Mouse (Mus musculus) urinary bladder, adult 18-20 months (tissue): Measurements from ENCODE around the gene Gm17455.
A peak's percentile ranks its signal among the peaks of the same experiment; 100 is the strongest.

Source experiments
- DNase-seq, 2 experiments: peaks; one replicate each; pipeline ENCODE4 v3.0.0; 2022; ENCODE audit warnings: low spot score in 2 of 2, mixed read lengths in 2 of 2

The Gm17455 gene

GRCm38 (mm10) chr10:60399449-60399848, at the start of gene Gm17455:
Gene Gm17455, plus strand, starts transcription at chr10:60399726.
- DNase-seq, result no peak

DNA sequence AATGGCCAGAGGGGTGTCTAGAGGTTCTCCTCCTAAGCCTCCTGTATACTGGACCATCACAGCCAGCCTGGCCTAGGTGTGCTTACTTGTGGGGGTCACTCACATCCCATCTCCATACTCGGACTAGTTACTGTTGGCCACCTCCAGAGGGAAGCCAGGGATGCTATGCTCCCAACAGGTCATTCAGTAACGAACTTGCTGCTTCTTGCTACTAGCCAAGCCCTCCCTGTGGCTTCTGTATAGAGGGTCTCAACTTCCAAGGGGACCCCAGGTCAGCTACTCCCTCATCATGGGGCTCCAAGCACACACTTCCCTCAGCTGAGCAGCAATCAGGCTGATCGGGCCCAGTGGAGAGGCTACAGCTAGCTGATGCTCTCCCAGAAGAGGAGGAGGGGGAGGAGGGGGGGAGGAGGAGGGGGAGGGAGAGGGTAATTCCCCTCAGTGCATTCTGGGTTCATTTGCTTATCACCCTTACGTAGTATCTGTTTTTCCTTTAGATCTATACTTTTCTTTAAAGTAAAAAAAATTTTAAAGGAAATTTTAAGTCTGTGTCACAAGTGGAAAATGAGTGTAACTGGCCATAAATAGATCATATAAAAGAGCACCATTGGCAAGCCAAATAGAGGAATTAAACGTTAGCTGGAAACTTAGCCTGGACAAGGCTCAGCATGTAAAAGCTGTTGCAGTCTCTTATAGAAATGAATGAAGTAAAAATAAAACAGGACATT, 49.3 kb upstream of the Gm17455 start:
- no peak for DNase-seq

DNA sequence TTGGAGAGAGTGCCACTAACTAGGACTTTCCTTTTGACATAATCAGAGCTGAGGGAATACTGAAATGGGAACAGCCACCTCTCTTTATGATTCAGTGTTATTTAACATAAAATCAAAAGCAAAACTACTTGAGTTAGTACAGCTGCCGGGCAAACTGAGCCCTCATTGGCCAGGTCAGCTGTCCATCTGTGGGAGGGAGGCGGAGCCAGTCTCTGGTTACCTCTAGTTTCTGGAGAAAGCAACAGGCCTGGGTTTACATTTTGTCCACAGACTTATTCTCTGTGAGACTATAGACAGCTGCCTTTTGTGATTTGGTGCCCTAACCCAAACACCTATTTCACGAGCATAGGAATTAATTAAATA, 48.7 kb upstream of the Gm17455 start:
- peak; percentile 91 to 97 for DNase-seq

DNA sequence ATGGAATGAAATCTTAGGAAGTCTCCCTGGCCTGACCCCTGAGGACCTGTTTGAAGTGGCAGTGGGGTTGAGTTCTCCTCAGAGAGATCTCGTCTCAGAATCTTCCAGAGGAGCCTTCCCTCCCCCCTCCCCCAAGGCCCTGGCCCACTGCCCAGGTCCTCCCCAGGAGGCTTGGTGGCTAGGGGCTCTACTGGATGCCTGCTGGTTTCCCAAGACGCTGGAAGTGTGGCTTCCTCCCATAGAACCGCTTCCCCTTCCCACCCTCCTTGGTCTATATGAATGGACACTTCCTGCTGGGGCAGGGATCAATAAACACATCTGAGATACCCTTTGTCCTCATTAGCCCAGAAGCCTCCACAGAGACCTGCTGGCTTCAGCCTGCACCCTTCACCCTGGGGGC, 48.3 kb upstream of the Gm17455 start:
- no peak for DNase-seq

DNA sequence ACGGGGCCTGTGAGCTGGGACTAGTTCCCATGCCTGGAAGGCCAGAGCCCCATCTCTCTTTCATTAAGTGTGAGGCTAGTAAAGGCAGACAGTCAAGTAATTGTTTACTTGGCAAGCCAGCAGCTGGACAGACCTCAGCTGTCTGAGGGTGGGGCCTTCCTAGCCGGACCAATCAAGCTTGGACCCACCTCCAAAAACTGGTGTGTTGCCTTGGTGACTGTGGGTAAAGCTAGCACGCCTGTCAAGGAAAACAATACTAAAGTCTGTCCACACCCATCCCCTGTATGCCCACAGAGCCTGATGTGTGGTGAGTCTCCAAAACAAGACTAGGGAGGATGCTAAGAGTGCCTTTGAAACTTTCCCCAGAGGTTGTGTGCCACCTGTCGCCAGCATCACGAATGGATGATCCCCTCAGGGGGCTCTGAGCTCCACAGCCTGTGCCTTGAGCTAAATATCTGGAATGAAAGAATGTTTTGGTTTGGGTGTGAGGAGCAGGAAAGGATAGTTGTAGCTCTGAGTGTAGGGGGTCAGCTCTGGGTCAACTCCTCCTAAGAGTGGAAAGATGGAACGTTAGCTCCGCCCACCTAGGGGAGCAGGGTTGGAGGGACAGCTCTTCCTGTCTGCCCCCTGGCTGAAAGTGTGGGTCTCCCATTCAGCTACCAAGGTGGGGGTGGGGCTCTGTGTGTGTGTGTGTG, 47.6 kb upstream of the Gm17455 start:
- DNase-seq, result peak; percentile 52 to 82

GRCm38 (mm10) chr10:60353241-60354002, 46.1 kb upstream of the Gm17455 start:
- DNase-seq, result no peak

DNA sequence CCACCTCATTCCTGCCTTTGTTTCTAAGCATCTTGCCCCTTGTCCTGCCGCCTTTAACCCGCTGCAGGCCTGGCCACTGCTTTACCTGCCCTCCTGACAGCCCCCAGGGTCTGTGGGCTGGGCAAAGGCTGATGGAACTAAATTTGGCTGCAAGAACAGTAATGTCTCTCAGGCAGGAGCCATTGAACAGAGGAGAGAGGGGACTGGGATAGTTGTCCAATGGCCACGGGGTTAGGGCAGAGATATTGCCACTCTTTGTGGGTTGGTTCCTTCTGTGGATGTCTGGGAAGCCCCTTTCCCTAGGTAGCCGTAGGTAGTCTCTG, 45.6 kb upstream of the Gm17455 start:
- no peak for DNase-seq

DNA sequence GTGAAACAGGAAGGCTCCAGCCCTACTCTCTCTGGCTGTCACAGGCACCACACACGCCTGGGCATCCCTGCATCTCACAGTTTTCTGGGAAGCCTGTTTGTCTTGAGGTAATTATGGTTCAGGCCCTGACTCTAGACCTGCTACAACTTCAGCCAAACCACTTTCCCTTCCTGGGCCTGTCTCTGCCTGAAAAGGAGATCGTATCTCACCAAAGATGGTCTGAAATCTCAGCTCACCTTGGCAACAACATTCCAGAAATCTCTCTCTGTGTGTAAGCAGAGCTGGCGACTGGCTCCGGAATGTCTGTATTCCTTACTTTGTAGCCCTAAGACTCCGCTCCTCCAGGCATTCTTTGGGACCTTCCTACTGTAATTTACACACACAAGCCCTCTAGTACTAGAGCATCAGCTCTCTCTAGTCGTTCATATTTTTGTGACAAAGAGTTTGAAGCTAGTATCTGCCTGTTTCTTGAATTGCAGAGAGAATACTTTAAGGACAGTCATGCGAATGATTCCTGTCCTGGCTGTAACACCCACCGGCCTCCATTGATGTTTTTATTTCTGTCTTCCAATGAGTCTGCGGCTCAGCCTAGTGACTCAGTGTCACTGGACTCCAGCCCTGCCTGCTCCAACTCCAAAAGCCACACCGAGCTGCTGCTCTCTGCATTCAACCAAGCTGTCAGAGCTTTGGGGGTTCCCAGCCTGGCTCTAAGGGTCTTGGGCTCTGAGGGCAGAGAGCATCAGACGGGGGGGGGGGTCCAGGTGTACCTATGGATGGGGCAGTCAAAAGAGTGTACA, 44.4 kb upstream of the Gm17455 start:
- peak in 1 of 2 experiments; percentile 57 for DNase-seq

- DNase-seq, result no peak
Observed at GRCm38 (mm10) chr10:60357441-60357840, 42.1 kb upstream of the Gm17455 start.

GRCm38 (mm10) chr10:60357901-60358300, 41.6 kb upstream of the Gm17455 start:
- DNase-seq, result no peak

DNA sequence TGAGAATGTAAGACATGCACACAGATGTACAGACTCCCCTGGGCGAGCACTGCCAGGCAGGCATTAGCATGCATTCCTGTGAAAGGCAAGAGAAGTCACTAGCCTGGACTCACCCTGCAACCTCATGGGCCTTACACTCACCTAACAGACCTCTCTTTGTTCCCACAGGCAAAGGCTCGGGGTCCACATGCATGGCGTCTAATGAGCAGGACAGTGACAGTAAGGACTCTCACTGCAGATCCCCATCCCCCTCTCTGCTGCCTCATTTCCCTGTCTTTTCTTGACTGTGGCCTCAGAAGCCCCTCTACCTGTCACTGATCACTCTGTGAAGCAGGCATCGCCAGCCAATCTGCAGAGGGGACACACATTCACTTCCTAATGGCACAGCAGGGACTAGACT, 40.8 kb upstream of the Gm17455 start:
- DNase-seq, result no peak

GRCm38 (mm10) chr10:60361615-60362309, 37.8 kb upstream of the Gm17455 start:
- DNase-seq, result no peak

GRCm38 (mm10) chr10:60362310-60362628, 37.3 kb upstream of the Gm17455 start:
- no peak for DNase-seq

DNA sequence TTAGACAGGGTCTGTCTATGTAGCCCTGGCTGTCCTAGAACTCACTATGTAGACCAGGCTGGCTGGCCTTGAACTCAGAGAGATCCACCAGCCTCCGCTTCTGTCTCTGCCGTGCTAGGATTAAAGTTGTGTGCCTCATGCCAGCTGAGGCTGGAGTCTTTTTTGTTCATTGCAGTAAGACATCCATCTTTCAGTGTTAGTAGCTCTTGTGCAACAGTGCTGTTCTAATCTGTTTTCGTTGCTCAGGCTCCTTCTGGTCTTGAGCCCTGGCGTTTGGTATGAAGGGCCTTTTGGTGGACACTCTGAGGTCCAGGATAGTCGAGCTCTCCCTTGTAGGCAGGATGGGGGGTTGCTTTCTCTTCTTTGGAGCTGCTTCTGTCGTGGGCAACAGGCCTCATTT, 36.1 kb upstream of the Gm17455 start:
- DNase-seq, result no peak

DNA sequence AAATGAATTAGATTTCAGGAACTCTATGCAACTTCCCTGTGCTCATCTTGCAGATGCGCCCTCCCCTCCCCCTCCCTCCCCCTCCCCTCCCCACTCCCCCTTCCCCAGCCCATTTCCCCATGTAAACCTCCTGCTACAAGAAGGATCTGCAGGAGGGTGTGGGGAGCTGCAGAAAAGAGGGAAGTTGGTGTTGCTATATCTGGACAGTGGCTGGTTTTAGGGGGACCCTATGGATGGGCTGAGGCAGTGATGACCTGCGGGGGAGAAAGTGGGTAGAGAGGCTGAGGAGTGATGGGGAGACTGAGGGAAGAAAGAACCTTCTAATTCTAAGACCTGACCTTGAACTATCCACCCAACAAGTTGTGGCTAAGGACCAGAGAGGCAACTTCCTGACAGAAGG, 32.4 kb upstream of the Gm17455 start:
- DNase-seq, result no peak

GRCm38 (mm10) chr10:60367904-60368303, 31.6 kb upstream of the Gm17455 start:
- no peak for DNase-seq

DNA sequence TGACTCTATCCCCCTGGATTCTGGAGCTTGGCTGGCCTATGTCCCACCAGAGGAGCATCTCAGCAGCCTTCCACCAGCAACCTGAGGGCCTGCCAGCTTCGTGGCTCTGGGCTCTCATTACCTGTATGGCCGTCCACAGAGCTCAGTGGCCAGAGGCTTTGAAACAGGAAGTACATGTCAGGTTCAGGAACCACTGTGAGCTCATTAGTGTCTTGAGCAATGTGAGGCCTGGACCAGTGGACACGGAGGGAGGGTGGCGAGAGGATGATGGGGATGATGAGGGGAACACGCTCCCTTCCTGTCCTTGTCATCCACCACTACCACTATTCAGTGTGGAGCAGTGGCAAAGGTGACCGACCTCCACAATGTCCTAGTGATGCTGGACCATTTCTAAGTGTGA, 30.1 kb upstream of the Gm17455 start:
- DNase-seq, result no peak

DNA sequence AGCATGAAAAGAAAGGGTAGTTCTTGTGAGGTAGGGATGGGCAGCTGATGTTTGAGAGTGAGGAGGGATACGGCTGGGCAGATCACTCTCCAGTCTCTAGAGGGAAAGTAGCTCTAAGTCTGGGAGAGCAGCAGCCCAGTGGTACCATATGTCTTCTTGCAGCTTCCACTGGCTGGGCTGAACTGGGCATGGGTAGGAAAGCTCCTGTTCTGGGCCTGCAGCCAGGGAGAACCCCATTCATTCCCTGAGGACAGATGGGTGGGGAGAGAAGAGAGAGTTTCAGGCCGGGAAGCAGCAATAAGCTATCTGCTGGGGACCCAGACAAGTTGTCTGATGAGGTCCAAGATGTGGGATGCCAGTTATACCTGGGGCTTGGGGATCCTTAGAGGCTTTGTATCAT, 29.4 kb upstream of the Gm17455 start:
- no peak for DNase-seq

DNA sequence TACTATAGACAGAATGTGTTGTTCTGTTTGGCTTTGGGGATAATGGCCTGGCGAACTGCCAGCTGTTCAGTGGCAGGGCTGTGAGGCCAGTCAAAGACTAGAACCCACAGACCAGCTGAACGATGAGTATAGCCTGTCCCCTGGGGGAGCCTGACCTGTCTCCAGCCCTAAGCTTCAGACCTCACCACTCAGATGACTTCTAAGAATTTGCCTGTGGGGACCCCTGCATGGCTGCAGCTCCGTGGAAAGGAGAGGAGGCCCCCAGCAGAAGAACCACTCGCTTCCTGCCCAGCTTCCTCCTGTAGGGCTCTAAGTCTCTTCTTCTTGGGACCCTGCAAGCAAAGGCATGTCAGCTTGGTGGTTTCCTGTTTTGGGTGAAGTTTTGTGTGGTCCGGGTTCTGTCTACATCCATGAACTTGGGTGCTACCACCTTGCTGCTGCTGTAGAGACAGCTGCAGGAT, 28.9 kb upstream of the Gm17455 start:
- no peak for DNase-seq

DNA sequence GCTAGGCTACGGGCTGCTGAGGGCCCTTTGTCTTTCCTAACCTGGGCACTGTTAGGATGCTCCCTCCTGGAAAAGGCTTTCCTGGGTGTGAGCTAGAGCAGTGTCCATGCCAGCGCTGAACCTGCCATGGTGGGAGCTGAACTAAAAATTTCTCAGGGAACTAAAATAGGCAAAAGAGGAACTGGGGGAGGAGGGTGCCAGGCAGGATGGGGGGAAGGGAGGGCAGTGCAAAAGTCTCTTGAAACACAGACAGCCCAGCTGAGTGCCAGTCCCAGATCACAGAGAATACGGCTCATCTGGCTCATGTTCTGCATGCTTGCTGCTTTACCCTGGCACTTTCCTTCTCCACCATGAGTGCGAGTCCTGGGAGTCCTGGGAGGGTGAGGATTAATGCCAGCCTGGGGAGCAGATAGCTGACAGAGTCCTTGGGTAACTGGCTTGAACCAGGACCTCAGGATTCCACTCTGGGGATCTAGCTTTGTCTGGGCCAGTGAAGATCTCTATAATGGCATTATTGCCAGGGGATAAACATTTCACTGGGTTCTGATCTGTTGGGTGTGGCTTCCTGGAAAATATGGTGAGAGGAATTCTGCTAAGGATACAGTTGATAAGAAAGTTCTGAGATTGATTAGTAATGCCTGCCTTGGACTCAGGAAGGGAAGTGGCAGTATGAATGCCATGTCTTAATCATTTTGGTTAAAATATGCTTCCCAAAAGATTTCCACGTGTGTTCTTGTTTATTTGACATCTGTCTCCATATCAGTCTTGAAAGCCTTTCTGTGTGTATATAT, 27.7 kb upstream of the Gm17455 start:
- no peak for DNase-seq

DNA sequence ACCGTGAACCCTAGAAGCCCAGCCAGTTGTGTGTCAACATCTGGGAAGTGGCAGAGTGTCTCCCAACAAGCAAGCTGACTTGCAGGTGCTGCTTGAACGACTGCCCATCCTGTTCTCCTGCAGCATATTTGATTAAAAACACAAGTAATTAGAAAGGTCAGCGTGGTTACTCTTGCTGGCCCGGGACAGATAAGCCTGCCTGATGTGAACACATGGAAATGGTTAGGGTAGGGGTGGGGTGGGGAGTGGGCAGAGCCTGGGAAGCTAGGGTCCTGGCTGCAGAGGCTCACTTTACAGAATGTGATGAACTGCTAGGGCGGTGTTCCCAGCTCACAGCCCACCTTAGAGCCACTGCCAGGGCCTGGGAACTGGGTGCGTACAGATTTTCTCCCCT, 26.0 kb upstream of the Gm17455 start:
- DNase-seq, result no peak
